Comparison of ENCODE assay signal across 7 mouse cellular contexts in the genomic region with DNA sequence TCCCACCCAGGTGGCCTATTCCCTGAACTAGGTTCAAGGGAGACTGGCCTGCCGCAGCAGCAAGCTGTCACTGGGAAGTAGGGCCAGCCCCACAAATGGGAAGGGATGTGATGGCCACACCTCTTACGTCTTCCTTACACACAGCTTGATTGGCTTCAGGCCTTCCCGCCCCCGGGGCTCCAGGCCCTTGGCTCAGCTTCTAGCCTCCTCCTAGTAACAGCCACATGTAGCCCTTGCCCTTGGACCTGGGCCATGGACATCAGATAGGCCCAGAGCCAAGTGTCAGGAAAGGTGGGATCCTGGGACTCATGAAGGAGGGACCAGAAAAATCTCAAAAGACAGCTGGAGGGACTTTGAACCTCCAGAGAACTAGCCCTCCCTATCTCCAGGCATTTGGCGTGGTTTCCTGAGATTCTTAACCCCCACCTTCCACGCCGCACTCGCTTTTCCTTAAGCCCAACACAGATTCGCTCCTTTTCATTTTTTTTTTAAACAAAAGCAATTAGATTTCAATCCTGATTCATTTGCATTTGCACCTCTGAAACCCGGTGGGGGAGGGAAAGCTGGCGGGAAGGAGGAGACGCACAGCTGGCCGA. TPM values are rescaled to one million over a fixed set of nuclear protein-coding genes. Genes with fewer than 3 reads are reported as not detected.
A peak's percentile ranks its signal among the peaks of the same experiment; 100 is the strongest.
DNase-seq lines count a peak whose midpoint lies in the region; ATAC-seq and TF ChIP-seq lines count a peak whose summit lies in the region.

No protein-coding gene starts in this region.

- ATAC-seq in hindbrain, embryonic 11.5 days (ENCODE audit: low FRiP score): no peak
- peak; percentile 55 for ATAC-seq in liver, embryonic 16.5 days (ENCODE audit: low read depth)
- no peak for ATAC-seq in erythroblast, adult 5-6 weeks (replicated peaks; ENCODE audit: low FRiP score, poor library complexity, severe bottlenecking)

- no peak for TF ChIP-seq CTCF in small intestine, adult 2 months (IDR thresholded peaks at IDR 0.05; ENCODE audit: extremely low read depth, insufficient read length, insufficient replicate concordance, low read depth, low read length)

- peaks cover 77% of the 10 kb centered on the region for H3K27me3 ChIP-seq in hindbrain, embryonic 11.5 days (ENCODE audit: control insufficient read depth, insufficient read depth, low read length)
- H3K27me3 ChIP-seq in liver, embryonic 16.5 days (ENCODE audit: control insufficient read depth, insufficient read depth, low read depth, low read length): peaks cover 100% of the 10 kb centered on the region
- peaks cover 51% of the 10 kb centered on the region for H3K27me3 ChIP-seq in small intestine, adult 2 months (ENCODE audit: control insufficient read depth, insufficient read depth, low read length)

- TF ChIP-seq POLR2A in small intestine, adult 2 months (IDR thresholded peaks at IDR 0.05; ENCODE audit: low read depth, low read length): peak; percentile 59; the same call in 1 of the 2 replicates

- H3K4me3 ChIP-seq in hindbrain, embryonic 11.5 days (ENCODE audit: low read depth, low read length): peak overlapping the region; percentile 31
- peak overlapping the region; percentile 33 for H3K4me3 ChIP-seq in liver, embryonic 16.5 days (ENCODE audit: low read depth, low read length)
- H3K4me3 ChIP-seq in small intestine, adult 2 months (ENCODE audit: low read depth, low read length): peak overlapping the region; percentile 64

- DNase-seq in urinary bladder, postnatal 25 days (ENCODE audit: low spot score): peak; percentile 23
- no peak for DNase-seq in urinary bladder, adult 2 months (ENCODE audit: low spot score)
- peak; percentile 53 for DNase-seq in embryo, embryonic 9.5 days (ENCODE audit: extremely low spot score)
- peak; percentile 68 for DNase-seq in hindbrain, embryonic 11.5 days (ENCODE audit: low spot score)

- no peaks in the 10 kb centered on the region for H3K9me3 ChIP-seq in hindbrain, embryonic 11.5 days (ENCODE audit: control insufficient read depth, low read length)
- no peaks in the 10 kb centered on the region for H3K9me3 ChIP-seq in liver, embryonic 16.5 days (replicated peaks; ENCODE audit: control insufficient read depth, low read length)

- peak overlapping the region; percentile 79 for H3K27ac ChIP-seq in hindbrain, embryonic 11.5 days (ENCODE audit: low read depth, low read length)
- no peak overlapping the region for H3K27ac ChIP-seq in liver, embryonic 16.5 days (ENCODE audit: low read length)
- peak overlapping the region; percentile 89 for H3K27ac ChIP-seq in small intestine, adult 2 months (ENCODE audit: insufficient read depth, low read depth, low read length)

- no peaks in the 10 kb centered on the region for H3K36me3 ChIP-seq in hindbrain, embryonic 11.5 days (ENCODE audit: control insufficient read depth, insufficient read depth, low read length)
- no peaks in the 10 kb centered on the region for H3K36me3 ChIP-seq in liver, embryonic 16.5 days (ENCODE audit: control insufficient read depth, insufficient read depth)
- no peaks in the 10 kb centered on the region for H3K36me3 ChIP-seq in small intestine, adult 2 months (ENCODE audit: control insufficient read depth, insufficient read depth, low read length)

- no peak overlapping the region for H3K9ac ChIP-seq in hindbrain, embryonic 11.5 days (ENCODE audit: low read depth, low read length)
- no peak overlapping the region for H3K9ac ChIP-seq in liver, embryonic 16.5 days (ENCODE audit: low read depth, low read length)

- under 1% methylated on average over 13 of the region's 13 CpGs for WGBS in hindbrain, embryonic 11.5 days
- 2% methylated on average over 13 of the region's 13 CpGs for WGBS in liver, embryonic 16.5 days (ENCODE audit: insufficient replicate concordance)
- WGBS in small intestine, adult 2 months: 3% methylated on average over 13 of the region's 13 CpGs

- H3K4me2 ChIP-seq in hindbrain, embryonic 11.5 days (replicated peaks; ENCODE audit: low read depth, low read length): peak overlapping the region; percentile 74
- H3K4me2 ChIP-seq in liver, embryonic 16.5 days (ENCODE audit: low read depth, low read length): peak overlapping the region; percentile 55

- H3K4me1 ChIP-seq in hindbrain, embryonic 11.5 days (replicated peaks; ENCODE audit: control insufficient read depth, insufficient read depth, low read length): peaks cover 18% of the 10 kb centered on the region
- peaks cover 13% of the 10 kb centered on the region for H3K4me1 ChIP-seq in liver, embryonic 16.5 days (ENCODE audit: control insufficient read depth, low read depth, low read length)
- H3K4me1 ChIP-seq in small intestine, adult 2 months (ENCODE audit: control insufficient read depth, insufficient read depth, insufficient read length, low read length): peaks cover 42% of the 10 kb centered on the region

RNA-seq across cellular contexts. Expression of gene Cbx8, which starts 12.0 kb away (rescaled TPM):
- polyA plus RNA-seq in urinary bladder, adult 2 months (2012; rRNA removed): 5.4 and 6.8 TPM in 2 replicates
- 9.1 and 9.3 TPM in 2 replicates for polyA plus RNA-seq in hindbrain, embryonic 11.5 days (2014; fragmentation: Nextera tagmentation; extraction: Ambion mirVana)
- polyA plus RNA-seq in liver, embryonic 16.5 days (2015; fragmentation: Nextera tagmentation; extraction: Ambion mirVana): 3.0 and 3.1 TPM in 2 replicates
- polyA plus RNA-seq in small intestine, adult 2 months (2012; rRNA removed): 4.4 and 4.7 TPM in 2 replicates
- total RNA-seq in erythroblast, adult 5-6 weeks (2015; ENCODE audit: low replicate concordance): 0.38 and 0.42 TPM in 2 replicates
- total RNA-seq in erythroblast, adult 5-6 weeks (2017; ENCODE audit: low replicate concordance): 0.70 and 1.4 TPM in 2 replicates

RNA-seq across cellular contexts. Expression of gene Cbx2, which starts 30.0 kb away (rescaled TPM):
- 3.0 TPM in 2 replicates for polyA plus RNA-seq in urinary bladder, adult 2 months (2012; rRNA removed)
- 44.4 and 54.5 TPM in 2 replicates for polyA plus RNA-seq in hindbrain, embryonic 11.5 days (2014; fragmentation: Nextera tagmentation; extraction: Ambion mirVana)
- polyA plus RNA-seq in liver, embryonic 16.5 days (2015; fragmentation: Nextera tagmentation; extraction: Ambion mirVana): 2.6 and 3.3 TPM in 2 replicates
- 1.6 and 3.1 TPM in 2 replicates for polyA plus RNA-seq in small intestine, adult 2 months (2012; rRNA removed)
- total RNA-seq in erythroblast, adult 5-6 weeks (2015; ENCODE audit: low replicate concordance): 0.19 and 0.42 TPM in 2 replicates
- total RNA-seq in erythroblast, adult 5-6 weeks (2017; ENCODE audit: low replicate concordance): not detected in 2 replicates

RNA-seq across cellular contexts. Expression of gene Cbx4, which starts 33.3 kb away (rescaled TPM):
- polyA plus RNA-seq in urinary bladder, adult 2 months (2012; rRNA removed): 32.2 and 36.0 TPM in 2 replicates
- polyA plus RNA-seq in hindbrain, embryonic 11.5 days (2014; fragmentation: Nextera tagmentation; extraction: Ambion mirVana): 5.4 and 7.1 TPM in 2 replicates
- polyA plus RNA-seq in liver, embryonic 16.5 days (2015; fragmentation: Nextera tagmentation; extraction: Ambion mirVana): 2.5 and 2.9 TPM in 2 replicates
- polyA plus RNA-seq in small intestine, adult 2 months (2012; rRNA removed): 4.2 and 7.6 TPM in 2 replicates
- 4.8 and 7.7 TPM in 2 replicates for total RNA-seq in erythroblast, adult 5-6 weeks (2015; ENCODE audit: low replicate concordance)
- 4.3 and 9.4 TPM in 2 replicates for total RNA-seq in erythroblast, adult 5-6 weeks (2017; ENCODE audit: low replicate concordance)

Comparison
In these comparisons a context has a peak if more than half of its experiments do, and no peak if none do; other contexts are left out.
1. RNA of gene Cbx2, which starts 30.0 kb away (polyA plus RNA-seq): 44.4 to 54.5 TPM in hindbrain, embryonic 11.5 days; 2.6 to 3.3 TPM in liver, embryonic 16.5 days, 1.6 to 3.1 TPM in small intestine, adult 2 months and 3.0 TPM in urinary bladder, adult 2 months; every median in the first group is over 10 times any median in the second.
2. Peak in every context shown above with its lines, with median percentiles within 50 percentile points of each other: H3K4me3 ChIP-seq.